Mouse (Mus musculus) left cerebral cortex, postnatal 10 days (tissue): Measurements from ENCODE around the gene Rpusd3. TPM values are rescaled to one million over a fixed set of nuclear protein-coding genes. Genes with fewer than 3 reads are reported as not detected.

ENCODE experiments used
- DNase-seq, 2 experiments: peaks; one replicate each; pipeline ENCODE4 v3.0.0; 2021 to 2022; ENCODE audit warnings: low spot score in 2 of 2, mixed read lengths in 1 of 2; ENCODE audit errors: extremely low spot score in 1 of 2
- intact Hi-C: fragments of 180-260 bp; cut with DNase I; formaldehyde crosslinking; loops from one replicate; pipeline ENCODE4 v1.15.1; 2025
- total RNA-seq, 2 experiments: library from RNA; stranded (reverse); gene quantifications; 2 replicates each; pipeline ENCODE4 v1.2.3; 2021

The Rpusd3 gene
- total RNA-seq, 2 experiments from 2014 or later: 15.8 to 19.8 TPM

- intact Hi-C loops: no loop called here
- no peak for DNase-seq
Observed at GRCm38 (mm10) chr6:113393951-113394350, 25.2 kb downstream of the Rpusd3 start.

DNA sequence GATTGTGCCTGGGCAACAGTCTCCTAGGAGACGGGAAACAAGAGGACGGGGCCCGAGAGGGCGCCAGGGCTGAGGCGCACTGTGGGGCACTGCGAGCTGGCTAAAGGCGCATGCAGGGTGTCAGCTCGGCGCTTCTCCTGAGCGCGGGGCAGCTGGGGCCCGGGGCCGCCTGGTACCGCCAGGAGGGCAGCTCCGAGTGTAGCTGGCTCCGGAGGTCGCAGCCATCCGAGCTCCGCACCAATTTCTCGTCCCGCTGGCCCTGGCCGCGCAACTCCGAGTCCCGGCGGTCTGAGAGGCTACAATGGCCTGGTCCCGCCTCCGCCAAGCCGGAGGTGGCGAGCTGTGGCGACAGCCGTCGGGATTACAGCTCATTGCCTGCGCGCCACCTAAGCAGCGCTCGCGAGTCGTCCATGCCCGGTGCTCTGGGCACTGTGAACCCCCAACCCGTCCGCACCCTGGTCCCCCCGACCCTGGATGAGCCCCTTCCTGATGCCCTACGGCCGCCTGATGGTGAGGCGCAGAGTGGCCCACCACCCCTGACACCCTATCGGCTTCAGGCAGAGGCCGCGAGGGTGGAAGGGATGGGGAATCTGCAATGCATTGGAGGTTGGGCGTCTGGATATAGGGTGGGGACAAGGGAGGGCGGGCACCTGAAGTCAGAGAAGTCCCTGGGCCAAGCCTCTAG, 26.6 kb downstream of the Rpusd3 start:
- DNase-seq: peak; percentile 39 to 69
- intact Hi-C loops: no loop called here

DNA sequence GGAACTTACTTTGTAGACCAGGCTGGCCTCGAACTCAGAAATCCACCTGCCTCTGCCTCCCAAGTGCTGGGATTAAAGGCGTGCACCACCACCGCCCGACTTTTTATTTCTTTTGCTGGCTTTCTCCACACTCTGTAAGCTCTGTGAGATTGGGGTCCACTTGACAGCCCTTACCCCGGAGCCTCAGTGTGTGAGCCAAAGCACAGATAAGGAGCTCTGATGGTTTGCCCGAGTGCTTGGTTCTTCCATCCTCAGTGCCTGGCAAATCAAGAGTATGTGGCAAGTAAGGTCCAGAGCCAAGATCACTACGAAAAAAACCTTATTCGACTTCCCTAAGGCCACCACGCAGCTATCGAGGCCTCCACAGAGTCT, 27.1 kb downstream of the Rpusd3 start:
- intact Hi-C loops: no loop called here
- DNase-seq: no peak

- intact Hi-C loops: no loop called here
- DNase-seq: no peak
Observed at GRCm38 (mm10) chr6:113390715-113391114, 28.4 kb downstream of the Rpusd3 start.

- no peak for DNase-seq
- intact Hi-C loops: no loop called here
Observed at GRCm38 (mm10) chr6:113388960-113389359, 30.2 kb downstream of the Rpusd3 start, which contains the start of gene Ttll3. TSS of gene Ttll3 (plus strand) at chr6:113389260.

DNA sequence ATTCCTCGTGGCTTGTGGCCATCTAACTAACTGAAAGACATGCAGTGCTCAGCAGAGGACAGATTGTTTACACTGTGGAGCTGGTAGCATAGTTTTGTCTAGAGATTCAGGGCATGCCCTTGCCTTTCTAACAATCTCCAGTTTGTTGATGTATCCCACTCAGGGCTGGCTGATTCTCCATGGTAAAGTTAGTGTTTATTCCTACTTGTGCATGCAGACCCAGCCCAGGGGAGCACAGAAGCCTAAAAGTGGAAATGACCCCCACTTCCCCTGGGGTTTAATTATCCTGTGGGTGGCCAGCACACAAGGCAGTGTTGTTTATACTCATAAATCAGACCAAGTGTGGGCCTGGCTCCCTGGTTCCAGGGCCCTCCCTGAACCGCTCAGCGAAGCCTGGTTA, 33.1 kb downstream of the Rpusd3 start:
- intact Hi-C loops: no loop called here
- DNase-seq: no peak

DNA sequence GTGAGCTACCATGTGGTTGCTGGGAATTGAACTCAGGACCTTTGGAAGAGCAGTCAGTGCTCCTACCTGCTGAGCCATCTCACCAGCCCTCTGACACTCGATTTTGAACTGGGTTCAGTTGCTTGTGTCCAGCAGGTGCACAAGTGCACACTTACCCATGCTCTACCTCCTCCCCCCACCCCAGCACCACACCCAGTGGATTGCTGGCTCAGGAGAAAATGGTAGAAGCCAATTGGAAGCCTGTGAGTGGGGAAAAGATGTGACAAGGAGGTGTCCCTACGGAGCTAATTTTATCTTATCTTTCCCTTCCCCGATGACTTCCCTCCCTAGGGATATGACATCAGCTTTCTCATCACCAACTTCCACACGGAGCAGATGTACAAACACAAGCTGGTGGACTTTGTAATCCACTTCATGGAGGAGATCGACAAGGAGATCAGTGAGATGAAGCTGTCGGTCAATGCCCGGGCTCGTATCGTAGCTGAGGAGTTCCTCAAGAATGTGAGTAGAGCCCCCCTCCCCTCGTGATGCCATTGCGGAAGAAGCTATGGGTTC, 33.9 kb downstream of the Rpusd3 start:
- intact Hi-C loops: no loop called here
- no peak for DNase-seq

- no peak for DNase-seq
- intact Hi-C loops: no loop called here
Observed at GRCm38 (mm10) chr6:113384351-113384927, 34.7 kb downstream of the Rpusd3 start.

DNA sequence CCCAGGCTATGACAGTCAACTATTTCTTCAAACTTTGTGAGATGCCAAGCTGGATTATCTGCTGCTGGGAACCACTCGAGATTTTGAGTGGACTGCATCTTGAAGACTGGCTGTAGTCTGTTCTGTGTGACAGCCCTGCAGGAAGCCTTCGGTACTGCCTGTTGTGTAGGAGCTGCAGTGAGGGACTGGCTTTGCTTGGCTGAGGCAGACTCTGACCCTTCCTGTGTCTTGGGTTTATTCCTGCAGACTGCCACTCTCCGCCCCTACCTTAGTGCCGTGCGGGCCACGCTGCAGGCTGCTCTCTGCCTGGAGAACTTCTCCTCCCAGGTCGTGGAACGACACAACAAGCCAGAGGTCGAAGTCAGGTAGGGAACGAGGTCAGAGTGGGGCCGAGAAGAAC, 38.7 kb downstream of the Rpusd3 start:
- intact Hi-C loops: no loop called here
- no peak for DNase-seq

GRCm38 (mm10) chr6:113379246-113379645, 39.9 kb downstream of the Rpusd3 start:
- no peak for DNase-seq
- intact Hi-C loops: no loop called here

DNA sequence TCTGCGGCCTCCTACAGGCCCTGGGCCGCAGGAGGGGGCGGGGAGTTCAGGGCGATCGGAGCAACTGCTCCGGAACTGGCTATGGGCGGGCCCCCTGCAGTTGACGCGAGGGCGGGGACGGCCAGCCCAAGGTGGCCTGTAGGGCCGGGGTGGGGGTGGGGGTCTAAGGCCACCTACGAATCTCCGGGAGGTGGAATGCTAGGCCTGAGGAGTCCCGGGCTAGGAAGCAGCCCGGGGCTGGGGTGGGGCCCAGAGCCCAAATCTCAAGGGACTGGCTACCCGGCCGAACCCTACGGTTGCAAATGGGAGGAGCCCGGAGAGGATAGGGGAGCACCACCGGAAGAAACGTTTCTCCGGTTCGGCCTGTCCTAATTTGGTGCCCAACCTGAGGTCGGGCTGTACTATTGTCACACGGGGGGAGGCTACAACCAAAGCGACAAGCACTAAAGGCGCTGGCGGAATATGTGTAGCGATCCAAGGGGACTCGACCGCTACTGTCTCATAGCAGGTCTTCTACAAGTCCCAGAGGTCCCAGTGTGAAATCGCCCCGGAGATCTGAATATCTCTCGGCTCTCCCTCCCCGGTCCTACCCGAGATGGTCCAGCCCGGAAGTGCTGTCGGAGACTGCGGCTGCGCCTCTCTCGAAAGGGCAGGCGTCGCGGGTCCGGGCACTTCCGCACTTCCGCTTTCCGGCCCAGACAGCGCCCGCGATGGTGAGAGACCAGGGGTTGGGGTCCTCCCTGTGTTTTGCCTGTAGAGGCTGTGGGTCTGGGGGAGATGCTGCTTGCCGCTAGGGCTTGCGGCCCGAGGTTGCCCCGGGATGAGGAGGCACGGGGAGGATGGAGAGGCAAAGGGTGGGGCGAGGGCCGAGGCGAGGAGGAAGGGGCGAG, 41.4 kb downstream of the Rpusd3 start, which contains the start of the genes Tada3 and Arpc4:
TSS of gene Tada3 (minus strand) at position 388 of the 890 bp plus-strand sequence.
TSS of gene Arpc4 (plus strand) at position 620 of the 890 bp plus-strand sequence.
- intact Hi-C loops: no loop called here
- peak; percentile 88 to 95 for DNase-seq

GRCm38 (mm10) chr6:113377172-113377495, 42.0 kb downstream of the Rpusd3 start:
- intact Hi-C loops: no loop called here
- peak in 1 of 2 experiments; percentile 37 for DNase-seq

DNA sequence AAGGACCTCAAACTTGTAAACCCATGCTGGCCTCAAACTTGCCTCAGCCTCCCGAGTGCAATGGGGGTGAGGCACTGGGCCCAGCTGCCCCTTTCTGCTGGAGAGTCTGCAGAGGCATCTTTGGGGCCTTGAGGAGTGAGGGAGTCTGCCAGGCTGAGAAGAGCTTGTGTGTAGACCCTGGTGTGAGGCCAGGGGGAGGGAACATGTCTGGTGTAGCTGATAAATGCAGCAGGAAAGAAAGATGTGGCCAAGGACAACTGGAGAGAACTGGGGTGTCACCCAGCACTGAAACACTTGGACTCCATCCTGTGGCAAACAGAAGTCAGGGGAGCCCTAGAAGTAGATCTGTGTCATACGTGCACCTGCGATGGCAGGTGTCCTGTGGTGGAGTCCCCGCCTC, 45.6 kb downstream of the Rpusd3 start:
- DNase-seq: no peak
- intact Hi-C loops: no loop called here

DNA sequence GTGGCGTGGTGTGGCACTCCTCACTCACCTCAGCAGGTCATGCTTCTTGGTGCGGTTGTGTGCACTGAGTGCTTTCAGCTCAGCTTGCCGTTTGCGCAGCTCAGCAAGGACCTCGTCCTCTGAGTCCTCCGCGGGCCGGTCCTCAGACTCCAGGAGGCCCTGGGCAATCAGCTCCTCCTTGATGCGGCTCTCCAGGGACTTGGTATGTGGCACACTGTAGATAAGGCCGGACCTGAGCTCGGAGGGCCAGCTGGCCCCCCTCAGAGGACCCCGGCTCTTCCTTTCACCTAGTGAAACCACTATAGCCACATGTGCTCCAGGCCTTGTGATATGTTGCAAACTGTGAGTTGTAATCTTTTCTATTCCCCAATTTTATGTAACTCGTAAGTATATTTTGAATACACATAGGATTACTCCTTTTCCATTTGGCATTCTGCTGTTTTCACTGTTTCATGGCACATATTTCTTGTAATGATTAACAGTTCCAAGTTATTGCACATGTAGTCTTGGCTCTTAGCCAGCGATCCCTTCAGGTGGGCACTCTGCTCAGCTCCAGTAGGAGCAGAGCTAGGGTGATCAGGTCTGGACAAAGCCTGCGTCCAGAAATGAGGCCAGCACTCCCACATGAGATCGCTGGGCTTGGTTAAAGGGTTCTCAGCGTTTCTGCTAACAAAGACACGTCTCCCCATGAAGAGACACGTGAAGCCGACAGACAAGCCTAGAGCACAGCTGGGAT, 48.8 kb downstream of the Rpusd3 start:
- no peak for DNase-seq
- intact Hi-C loops: no loop called here

GRCm38 (mm10) chr6:113368577-113368976, 50.6 kb downstream of the Rpusd3 start:
- intact Hi-C loops: no loop called here
- DNase-seq: no peak

DNA sequence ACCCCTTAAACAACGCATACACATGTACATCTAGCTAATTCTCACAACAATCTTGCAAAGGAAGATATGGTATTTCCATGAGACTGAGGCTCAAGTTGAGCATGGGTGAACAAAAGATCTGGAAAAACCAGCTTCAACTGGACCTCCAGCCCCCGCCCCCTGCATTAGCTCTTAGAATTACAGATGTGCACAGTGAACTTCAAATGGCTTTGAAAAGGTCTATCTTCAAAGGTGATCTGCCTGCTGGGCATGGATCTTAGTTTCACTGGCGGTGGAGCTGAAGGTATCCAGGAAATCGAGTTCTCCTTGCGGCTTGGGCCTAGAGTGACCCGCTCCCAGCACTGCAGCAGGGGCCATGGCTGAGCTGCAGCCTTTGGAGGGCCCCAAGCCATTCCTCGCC, 51.0 kb downstream of the Rpusd3 start:
- no peak for DNase-seq

GRCm38 (mm10) chr6:113367574-113367973, 51.6 kb downstream of the Rpusd3 start:
- no peak for DNase-seq
- intact Hi-C loops: no loop called here

More for the DNA sequence above, 51.0 kb downstream of the Rpusd3 start:
- intact Hi-C loops: no loop called here

DNA sequence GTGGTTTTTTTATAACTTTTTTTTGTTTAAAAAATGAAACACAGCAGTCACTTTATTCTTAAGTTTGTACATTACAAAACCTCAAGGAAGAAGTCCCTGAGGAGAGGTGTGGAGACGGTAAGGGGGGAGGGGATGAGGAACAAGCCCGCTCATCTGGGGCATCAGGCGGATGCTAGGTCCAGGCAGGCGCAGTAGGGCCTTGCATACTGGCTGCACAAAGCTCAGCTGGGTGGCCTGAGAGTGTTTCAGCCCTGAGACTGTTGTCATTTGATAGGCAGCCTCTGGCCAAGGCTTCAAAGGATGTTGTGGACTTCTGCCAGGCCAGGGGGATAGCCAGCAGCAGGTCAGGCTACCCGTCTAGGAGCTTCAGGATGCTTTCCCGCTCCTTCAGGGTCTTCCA, 52.5 kb downstream of the Rpusd3 start:
- intact Hi-C loops: no loop called here
- no peak for DNase-seq
